Mouse (Mus musculus): Measurements from ENCODE around the gene 4930404H24Rik. TPM values are rescaled to one million over a fixed set of nuclear protein-coding genes. Genes with fewer than 3 reads are reported as not detected.
A peak's percentile ranks its signal among the peaks of the same experiment; 100 is the strongest.

4930404H24Rik gene
- polyA plus RNA-seq, 1 experiment from 2014 or later, result not detected

GRCm38 (mm10) chr2:153523143-153523542, 30.6 kb downstream of the 4930404H24Rik start:
- Histone ChIP-seq H3K4me3 (ENCODE audit: low read depth, low read length) (no peak overlapping the region), H3K27me3 (replicated peaks; ENCODE audit: control insufficient read depth, insufficient read depth, low read length) (no peaks in the 10 kb centered on the region), H3K36me3 (ENCODE audit: control insufficient read depth, insufficient read depth, low read length) (no peaks in the 10 kb centered on the region), H3K4me1 (ENCODE audit: control insufficient read depth, insufficient read depth, low read length) (peaks cover 19% of the 10 kb centered on the region), H3K27ac (ENCODE audit: low read depth, low read length) (no peak overlapping the region), H3K9me3 (replicated peaks; ENCODE audit: control insufficient read depth, low read length) (no peaks in the 10 kb centered on the region), H3K4me2 (ENCODE audit: low read length) (no peak overlapping the region), H3K9ac (ENCODE audit: low read length) (no peak overlapping the region)
- no peak for ATAC-seq
- 63% methylated on average over 9 of the region's 9 CpGs for WGBS
- DNase-seq (ENCODE audit: low spot score), result no peak

DNA sequence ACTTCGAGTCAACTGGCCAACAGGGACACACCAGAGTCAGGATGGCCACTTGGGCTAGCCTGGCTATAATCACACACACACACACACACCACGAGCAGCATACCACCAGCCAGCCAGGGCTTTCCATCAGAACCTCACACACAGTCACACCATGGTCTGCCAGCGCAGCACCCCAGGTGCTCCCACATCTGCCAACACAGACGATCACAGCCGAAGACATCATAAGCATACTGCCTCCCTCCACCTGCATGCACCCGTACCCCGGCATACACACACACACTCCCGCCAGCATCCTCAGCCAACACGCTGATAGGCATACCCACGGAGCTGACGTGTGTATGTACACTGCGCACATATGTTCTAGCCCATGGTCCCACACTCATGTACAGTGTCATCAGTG, 31.1 kb downstream of the 4930404H24Rik start:
- DNase-seq (ENCODE audit: low spot score), result no peak
- no peak overlapping the region for H3K4me3 ChIP-seq (ENCODE audit: low read depth, low read length)
- H3K9ac ChIP-seq (ENCODE audit: low read length), result no peak overlapping the region
- no peak overlapping the region for H3K4me2 ChIP-seq (ENCODE audit: low read length)
- no peaks in the 10 kb centered on the region for H3K36me3 ChIP-seq (ENCODE audit: control insufficient read depth, insufficient read depth, low read length)
- H3K9me3 ChIP-seq (replicated peaks; ENCODE audit: control insufficient read depth, low read length), result no peaks in the 10 kb centered on the region
- 80% methylated on average over 12 of the region's 12 CpGs for WGBS
- no peaks in the 10 kb centered on the region for H3K27me3 ChIP-seq (replicated peaks; ENCODE audit: control insufficient read depth, insufficient read depth, low read length)
- ATAC-seq, result no peak
- no peak overlapping the region for H3K27ac ChIP-seq (ENCODE audit: low read depth, low read length)
- peaks cover 19% of the 10 kb centered on the region for H3K4me1 ChIP-seq (ENCODE audit: control insufficient read depth, insufficient read depth, low read length)

DNA sequence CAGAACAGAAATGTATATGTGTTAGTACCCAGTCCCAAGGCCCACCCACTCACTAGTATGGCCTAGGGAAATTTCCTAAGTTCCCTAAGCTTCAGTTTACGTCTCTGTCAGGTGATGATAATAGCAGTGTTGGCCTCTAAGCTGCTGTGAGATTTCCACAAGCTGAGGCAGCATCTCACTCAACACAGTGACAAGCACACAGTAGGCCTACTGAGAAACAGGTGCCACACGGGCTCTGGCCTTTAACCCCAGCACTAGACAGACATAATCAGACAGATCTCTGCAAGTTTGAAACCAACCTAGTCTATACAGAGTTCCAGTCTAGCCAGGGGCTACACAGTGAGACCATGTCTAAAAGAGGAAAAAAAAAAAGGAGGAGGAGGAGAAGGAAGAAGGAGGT, 32.1 kb downstream of the 4930404H24Rik start:
- Histone ChIP-seq H3K9me3 (replicated peaks; ENCODE audit: control insufficient read depth, low read length) (no peaks in the 10 kb centered on the region), H3K4me1 (ENCODE audit: control insufficient read depth, insufficient read depth, low read length) (peaks cover 19% of the 10 kb centered on the region)

GRCm38 (mm10) chr2:153525906-153526311, 33.3 kb downstream of the 4930404H24Rik start:
- Histone ChIP-seq H3K4me2 (ENCODE audit: low read length) (no peak overlapping the region), H3K4me1 (ENCODE audit: control insufficient read depth, insufficient read depth, low read length) (peaks cover 19% of the 10 kb centered on the region), H3K4me3 (ENCODE audit: low read depth, low read length) (no peak overlapping the region), H3K9ac (ENCODE audit: low read length) (peak overlapping the region; percentile 32; the same call in 1 of the 2 replicates), H3K9me3 (replicated peaks; ENCODE audit: control insufficient read depth, low read length) (no peaks in the 10 kb centered on the region), H3K27ac (ENCODE audit: low read depth, low read length) (no peak overlapping the region; the same call in 1 of the 2 replicates), H3K27me3 (replicated peaks; ENCODE audit: control insufficient read depth, insufficient read depth, low read length) (no peaks in the 10 kb centered on the region), H3K36me3 (ENCODE audit: control insufficient read depth, insufficient read depth, low read length) (no peaks in the 10 kb centered on the region)
- ATAC-seq, result no peak
- DNase-seq (ENCODE audit: low spot score), result no peak
- WGBS, result 13% methylated on average over 10 of the region's 10 CpGs

More for the DNA sequence above, 32.1 kb downstream of the 4930404H24Rik start:
- Histone ChIP-seq H3K36me3 (ENCODE audit: control insufficient read depth, insufficient read depth, low read length) (no peaks in the 10 kb centered on the region), H3K27me3 (replicated peaks; ENCODE audit: control insufficient read depth, insufficient read depth, low read length) (no peaks in the 10 kb centered on the region), H3K4me3 (ENCODE audit: low read depth, low read length) (no peak overlapping the region), H3K9ac (ENCODE audit: low read length) (no peak overlapping the region), H3K4me2 (ENCODE audit: low read length) (no peak overlapping the region), H3K27ac (ENCODE audit: low read depth, low read length) (no peak overlapping the region)
- DNase-seq (ENCODE audit: low spot score), result no peak
- 65% methylated on average over 2 of the region's 2 CpGs for WGBS
- ATAC-seq, result no peak

GRCm38 (mm10) chr2:153526850-153527530, 34.4 kb downstream of the 4930404H24Rik start:
- Histone ChIP-seq H3K4me1 (ENCODE audit: control insufficient read depth, insufficient read depth, low read length) (peaks cover 19% of the 10 kb centered on the region), H3K4me3 (ENCODE audit: low read depth, low read length) (peak overlapping the region; percentile 74), H3K27me3 (replicated peaks; ENCODE audit: control insufficient read depth, insufficient read depth, low read length) (no peaks in the 10 kb centered on the region), H3K27ac (ENCODE audit: low read depth, low read length) (peak overlapping the region; percentile 17; the same call in 1 of the 2 replicates), H3K36me3 (ENCODE audit: control insufficient read depth, insufficient read depth, low read length) (no peaks in the 10 kb centered on the region), H3K9ac (ENCODE audit: low read length) (peak overlapping the region; percentile 80), H3K9me3 (replicated peaks; ENCODE audit: control insufficient read depth, low read length) (no peaks in the 10 kb centered on the region), H3K4me2 (ENCODE audit: low read length) (peak overlapping the region; percentile 97)
- no peak for DNase-seq (ENCODE audit: low spot score)
- 46% methylated on average over 9 of the region's 9 CpGs for WGBS
- ATAC-seq, result no peak

GRCm38 (mm10) chr2:153527580-153528531, 35.3 kb downstream of the 4930404H24Rik start:
- ATAC-seq (peak; percentile 45), DNase-seq (ENCODE audit: low spot score) (peak; percentile 72)
- under 1% methylated on average over 64 of the region's 85 CpGs for WGBS
- H3K27ac ChIP-seq (ENCODE audit: low read depth, low read length), result peak overlapping the region; percentile 88
- peaks cover 13% of the 10 kb centered on the region for H3K4me1 ChIP-seq (ENCODE audit: control insufficient read depth, insufficient read depth, low read length)
- H3K9ac ChIP-seq (ENCODE audit: low read length), result peak overlapping the region; percentile 80
- H3K4me2 ChIP-seq (ENCODE audit: low read length), result peak overlapping the region; percentile 97
- H3K4me3 ChIP-seq (ENCODE audit: low read depth, low read length), result peak overlapping the region; percentile 74
- H3K27me3 ChIP-seq (replicated peaks; ENCODE audit: control insufficient read depth, insufficient read depth, low read length), result no peaks in the 10 kb centered on the region
- H3K36me3 ChIP-seq (ENCODE audit: control insufficient read depth, insufficient read depth, low read length), result no peaks in the 10 kb centered on the region
- H3K9me3 ChIP-seq (replicated peaks; ENCODE audit: control insufficient read depth, low read length), result no peaks in the 10 kb centered on the region

DNA sequence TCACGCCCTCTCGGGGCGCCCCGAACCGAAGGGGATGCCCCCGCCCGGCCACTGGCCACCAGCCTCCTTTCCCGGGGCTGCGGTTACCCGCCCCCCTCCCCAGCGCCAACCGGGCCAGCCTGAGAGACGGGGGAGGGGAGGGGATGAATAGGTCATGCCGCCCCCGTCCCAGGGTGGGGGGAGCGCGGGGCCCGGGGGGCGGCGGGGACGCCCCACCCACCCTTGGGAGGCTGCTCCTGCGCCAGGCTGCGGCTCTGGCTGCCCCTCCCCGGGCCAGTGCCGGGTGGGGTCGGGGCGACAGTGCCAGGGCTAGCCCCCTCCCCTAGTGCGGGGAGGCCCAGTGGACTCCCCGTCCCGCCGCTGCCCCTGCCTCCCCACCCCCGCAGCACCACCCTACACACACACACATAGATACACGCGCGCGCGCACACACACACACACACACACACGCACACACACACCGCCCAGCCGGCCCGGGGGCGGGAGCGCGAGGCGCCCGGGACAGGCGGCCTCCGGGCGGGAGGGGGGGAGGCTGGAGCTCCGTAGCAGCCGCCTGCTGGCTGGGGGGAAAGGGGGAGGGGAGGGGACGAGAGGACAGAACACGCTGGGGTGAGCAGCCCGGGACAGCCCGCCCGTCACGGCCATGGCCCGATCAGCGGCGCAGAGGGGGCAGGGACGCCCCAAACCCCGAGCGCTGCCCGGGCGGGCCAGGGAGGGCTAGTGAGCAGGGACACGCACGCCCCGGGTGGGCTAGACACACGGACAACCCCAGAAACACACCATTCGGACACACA, 36.2 kb downstream of the 4930404H24Rik start:
- peak overlapping the region; percentile 74 for H3K4me3 ChIP-seq (ENCODE audit: low read depth, low read length)
- H3K9ac ChIP-seq (ENCODE audit: low read length), result peak overlapping the region; percentile 80
- H3K36me3 ChIP-seq (ENCODE audit: control insufficient read depth, insufficient read depth, low read length), result no peaks in the 10 kb centered on the region
- H3K9me3 ChIP-seq (replicated peaks; ENCODE audit: control insufficient read depth, low read length), result no peaks in the 10 kb centered on the region
- peak overlapping the region; percentile 88 for H3K27ac ChIP-seq (ENCODE audit: low read depth, low read length)
- H3K4me2 ChIP-seq (ENCODE audit: low read length), result peak overlapping the region; percentile 97
- WGBS, result under 1% methylated on average over 20 of the region's 70 CpGs
- no peaks in the 10 kb centered on the region for H3K27me3 ChIP-seq (replicated peaks; ENCODE audit: control insufficient read depth, insufficient read depth, low read length)
- ATAC-seq (peak; percentile 42), DNase-seq (ENCODE audit: low spot score) (peak; percentile 59)
- H3K4me1 ChIP-seq (ENCODE audit: control insufficient read depth, insufficient read depth, low read length), result peaks cover 13% of the 10 kb centered on the region

- Histone ChIP-seq H3K27ac (ENCODE audit: low read depth, low read length) (peak overlapping the region; percentile 88), H3K4me1 (ENCODE audit: control insufficient read depth, insufficient read depth, low read length) (peaks cover 11% of the 10 kb centered on the region), H3K36me3 (ENCODE audit: control insufficient read depth, insufficient read depth, low read length) (no peaks in the 10 kb centered on the region), H3K4me2 (ENCODE audit: low read length) (peak overlapping the region; percentile 97), H3K4me3 (ENCODE audit: low read depth, low read length) (peak overlapping the region; percentile 74), H3K27me3 (replicated peaks; ENCODE audit: control insufficient read depth, insufficient read depth, low read length) (no peaks in the 10 kb centered on the region), H3K9me3 (replicated peaks; ENCODE audit: control insufficient read depth, low read length) (no peaks in the 10 kb centered on the region), H3K9ac (ENCODE audit: low read length) (peak overlapping the region; percentile 80)
- ATAC-seq (peak; percentile 26), DNase-seq (ENCODE audit: low spot score) (peak; percentile 46)
- WGBS, result under 1% methylated on average over 51 of the region's 53 CpGs
Observed at GRCm38 (mm10) chr2:153529365-153529781, 36.8 kb downstream of the 4930404H24Rik start.
